Mouse (Mus musculus): Measurements from ENCODE around the gene Atp8b5.

The Atp8b5 gene

GRCm38 (mm10) chr4:43406162-43406971 is 139.4 kb downstream of the Atp8b5 start:
- DNase-seq (ENCODE audit: extremely low read depth, insufficient read length, low spot score): no peak

DNA sequence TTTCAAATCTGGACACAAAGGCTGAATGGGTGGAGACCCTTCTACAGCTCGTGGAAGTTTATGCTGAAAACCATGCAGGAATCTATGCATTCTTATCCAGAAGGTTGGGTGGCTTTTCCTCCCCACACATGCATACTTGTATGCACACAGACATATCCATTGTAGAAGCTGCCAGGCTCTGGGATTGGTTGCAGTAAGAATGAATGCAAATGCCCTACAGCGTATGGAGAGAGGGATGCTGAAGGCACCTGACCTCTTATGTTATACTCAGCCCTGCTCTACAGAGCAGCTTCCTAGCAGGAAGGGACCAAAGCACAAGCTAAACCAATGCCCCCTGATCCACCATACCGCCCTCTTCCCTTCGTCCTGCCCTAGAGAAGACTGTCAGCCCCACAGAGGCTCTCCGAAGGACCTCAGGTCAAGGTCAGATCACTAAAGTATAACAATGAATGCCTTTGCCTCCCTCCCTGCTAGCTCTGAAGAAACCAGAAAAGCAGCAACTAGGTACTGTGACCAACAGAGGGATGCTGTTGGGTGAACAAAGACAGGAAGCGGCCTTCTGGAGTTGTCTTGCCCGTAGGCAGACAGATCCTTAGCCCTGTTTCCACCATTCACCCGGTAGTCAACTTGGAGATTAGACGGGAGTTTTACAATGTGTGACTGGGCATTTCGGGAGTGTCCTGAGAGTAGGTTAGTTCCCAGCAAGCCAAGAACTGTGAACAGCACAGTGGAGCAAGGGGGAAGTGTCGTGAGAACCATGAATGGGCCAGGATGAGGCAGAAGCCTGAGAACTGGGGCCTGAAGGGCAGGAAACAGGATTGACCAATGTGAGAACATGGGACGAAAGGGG is 140.3 kb downstream of the Atp8b5 start:
- no peak for DNase-seq (ENCODE audit: extremely low read depth, insufficient read length, low spot score)

DNA sequence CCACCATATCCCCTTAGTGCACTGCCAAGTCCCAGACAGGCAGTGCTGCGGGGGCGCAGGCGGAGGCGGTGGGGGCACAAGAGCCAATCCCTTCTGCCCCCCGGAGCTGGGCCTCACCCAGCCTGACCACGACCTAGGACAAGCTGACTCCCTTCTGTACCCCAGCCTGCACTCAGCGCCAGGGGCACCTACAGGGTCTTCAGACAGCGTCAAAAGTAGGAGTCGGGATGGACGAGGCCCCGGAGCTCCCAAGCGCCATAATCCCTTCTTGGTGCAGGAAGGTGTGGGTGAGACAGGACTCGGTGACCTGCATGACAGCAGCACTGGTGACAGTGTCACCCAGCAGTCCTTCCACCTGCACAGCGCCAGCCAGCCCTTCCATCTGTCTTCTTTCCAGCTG is 147.8 kb downstream of the Atp8b5 start:
- DNase-seq (ENCODE audit: extremely low read depth, insufficient read length, low spot score): no peak

- peak; percentile 29 for DNase-seq (ENCODE audit: extremely low read depth, insufficient read length, low spot score)
Measured at GRCm38 (mm10) chr4:43415221-43416070, 148.5 kb downstream of the Atp8b5 start.

- DNase-seq (ENCODE audit: extremely low read depth, insufficient read length, low spot score): peak; percentile 27
Measured at GRCm38 (mm10) chr4:43416071-43416490, 149.1 kb downstream of the Atp8b5 start.

GRCm38 (mm10) chr4:43417269-43418062 is 150.5 kb downstream of the Atp8b5 start:
- DNase-seq (ENCODE audit: extremely low read depth, insufficient read length, low spot score): no peak

DNA sequence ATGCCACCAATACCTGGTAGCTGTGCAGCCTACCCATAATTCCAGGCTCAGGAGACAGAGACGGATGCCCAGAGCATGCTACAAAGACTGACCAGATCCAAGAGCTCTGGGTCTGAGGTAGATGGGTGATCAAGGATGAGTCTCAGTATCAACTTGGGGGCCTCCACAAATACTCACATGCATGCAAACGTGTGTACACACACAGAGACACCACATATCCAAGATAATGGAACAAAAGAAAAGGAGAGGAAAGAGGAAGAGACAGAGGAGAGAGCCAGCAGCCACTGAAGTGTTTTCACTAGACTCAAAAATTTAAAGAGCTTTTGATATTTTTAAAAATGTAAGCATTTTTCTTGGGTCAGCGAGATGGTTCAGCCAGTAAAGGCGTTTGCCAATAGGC is 151.5 kb downstream of the Atp8b5 start:
- DNase-seq (ENCODE audit: extremely low read depth, insufficient read length, low spot score): no peak

- DNase-seq (ENCODE audit: extremely low read depth, insufficient read length, low spot score): no peak
Measured at GRCm38 (mm10) chr4:43418973-43419656, 152.2 kb downstream of the Atp8b5 start.

GRCm38 (mm10) chr4:43419801-43420281 is 152.9 kb downstream of the Atp8b5 start:
- DNase-seq (ENCODE audit: extremely low read depth, insufficient read length, low spot score): no peak

GRCm38 (mm10) chr4:43420305-43420704 is 153.3 kb downstream of the Atp8b5 start:
- DNase-seq (ENCODE audit: extremely low read depth, insufficient read length, low spot score): peak; percentile 47

DNA sequence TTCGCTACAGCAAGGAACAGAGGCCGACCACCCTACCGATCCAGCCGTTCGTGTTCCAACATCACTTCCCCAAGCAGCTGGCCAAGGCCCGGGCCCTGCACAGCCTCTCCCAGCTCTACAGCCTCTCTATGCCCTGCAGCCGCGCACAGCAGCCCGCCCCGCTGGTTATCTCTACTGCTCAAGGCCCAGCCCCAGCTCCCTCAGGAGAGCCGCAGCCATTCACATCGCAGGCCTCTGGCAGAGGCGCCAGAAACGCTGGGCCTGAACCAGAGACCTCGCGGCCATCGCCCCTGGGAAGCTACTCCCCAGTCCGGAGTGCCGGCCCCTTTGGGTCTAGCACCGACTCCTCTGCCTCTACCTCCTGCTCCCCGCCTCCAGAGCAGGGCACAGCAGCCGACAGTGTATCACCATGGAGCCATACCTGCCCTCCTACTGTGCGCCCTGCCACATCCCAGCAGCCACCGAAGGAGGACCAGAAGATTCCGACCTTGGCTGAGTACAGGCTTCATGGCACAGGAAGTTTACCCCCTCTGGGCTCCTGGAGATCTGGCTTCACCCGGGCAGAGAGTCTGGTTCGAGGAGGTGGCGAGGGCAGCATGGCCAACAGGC is 154.8 kb downstream of the Atp8b5 start:
- DNase-seq (ENCODE audit: extremely low read depth, insufficient read length, low spot score): no peak
